Mouse (Mus musculus): Measurements from ENCODE around the gene Gpr162. TPM values are rescaled to one million over a fixed set of nuclear protein-coding genes. Genes with fewer than 3 reads are reported as not detected.

Gene Gpr162
- polyA plus RNA-seq, 1 experiment: 0.01 TPM

DNA sequence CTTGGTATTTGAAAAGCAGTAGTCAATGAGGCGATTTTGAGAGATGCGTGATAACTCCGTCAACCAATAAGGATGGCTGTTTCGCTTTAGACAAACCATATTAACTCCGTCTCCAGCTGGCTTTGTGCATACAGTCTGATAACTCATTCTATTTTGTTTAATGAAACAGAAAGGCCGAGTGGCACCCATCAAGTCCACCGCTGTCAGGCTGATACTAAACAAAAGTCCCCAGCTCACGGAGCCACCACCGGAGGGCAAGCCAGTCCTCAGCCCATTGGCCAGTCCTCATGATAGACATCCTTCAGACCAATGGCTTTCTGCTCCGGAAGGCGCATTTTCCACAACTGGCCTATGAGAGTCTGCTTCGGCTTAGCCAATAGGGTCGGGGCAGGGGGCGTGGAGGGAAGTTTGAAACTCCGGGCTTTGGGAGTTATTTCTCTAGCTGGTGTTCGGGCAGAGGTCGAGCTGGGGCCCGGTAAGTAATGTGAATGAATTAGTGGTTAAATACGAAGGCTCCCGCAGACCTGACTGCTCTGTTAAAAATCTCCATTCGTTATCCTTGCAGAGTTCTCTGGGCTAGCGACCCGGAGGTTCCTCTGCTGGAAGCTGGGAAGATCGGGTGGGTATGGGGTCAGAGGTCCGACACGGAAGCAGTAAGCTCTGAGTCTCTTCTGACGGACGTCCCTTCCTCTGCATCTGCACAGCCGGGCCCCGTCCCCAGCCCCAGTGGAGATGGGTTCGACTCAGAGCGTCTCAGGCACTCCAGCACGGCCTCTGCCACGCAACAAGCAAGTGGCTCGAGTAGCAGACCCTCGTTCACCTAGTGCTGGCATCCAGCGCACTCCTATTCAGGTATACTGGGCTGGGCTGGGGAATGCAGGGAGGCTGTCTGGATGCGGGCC lies 33.7 kb downstream of the Gpr162 start:
- Histone ChIP-seq H3K36me3 (ENCODE audit: control insufficient read depth) (peaks cover 68% of the 10 kb centered on the region), H3K4me1 (ENCODE audit: control insufficient read depth) (peaks cover 49% of the 10 kb centered on the region), H3K27me3 (ENCODE audit: control insufficient read depth) (no peaks in the 10 kb centered on the region), H3K9me3 (ENCODE audit: control insufficient read depth, low read length) (no peaks in the 10 kb centered on the region), H3K4me3 (replicated peaks) (peak overlapping the region; percentile 74)
- no peak for TF ChIP-seq TAL1 (IDR thresholded peaks at IDR 0.05; ENCODE audit: low read length)
- TF ChIP-seq GATA1 (IDR thresholded peaks at IDR 0.05; ENCODE audit: low read length): peak; percentile 63

DNA sequence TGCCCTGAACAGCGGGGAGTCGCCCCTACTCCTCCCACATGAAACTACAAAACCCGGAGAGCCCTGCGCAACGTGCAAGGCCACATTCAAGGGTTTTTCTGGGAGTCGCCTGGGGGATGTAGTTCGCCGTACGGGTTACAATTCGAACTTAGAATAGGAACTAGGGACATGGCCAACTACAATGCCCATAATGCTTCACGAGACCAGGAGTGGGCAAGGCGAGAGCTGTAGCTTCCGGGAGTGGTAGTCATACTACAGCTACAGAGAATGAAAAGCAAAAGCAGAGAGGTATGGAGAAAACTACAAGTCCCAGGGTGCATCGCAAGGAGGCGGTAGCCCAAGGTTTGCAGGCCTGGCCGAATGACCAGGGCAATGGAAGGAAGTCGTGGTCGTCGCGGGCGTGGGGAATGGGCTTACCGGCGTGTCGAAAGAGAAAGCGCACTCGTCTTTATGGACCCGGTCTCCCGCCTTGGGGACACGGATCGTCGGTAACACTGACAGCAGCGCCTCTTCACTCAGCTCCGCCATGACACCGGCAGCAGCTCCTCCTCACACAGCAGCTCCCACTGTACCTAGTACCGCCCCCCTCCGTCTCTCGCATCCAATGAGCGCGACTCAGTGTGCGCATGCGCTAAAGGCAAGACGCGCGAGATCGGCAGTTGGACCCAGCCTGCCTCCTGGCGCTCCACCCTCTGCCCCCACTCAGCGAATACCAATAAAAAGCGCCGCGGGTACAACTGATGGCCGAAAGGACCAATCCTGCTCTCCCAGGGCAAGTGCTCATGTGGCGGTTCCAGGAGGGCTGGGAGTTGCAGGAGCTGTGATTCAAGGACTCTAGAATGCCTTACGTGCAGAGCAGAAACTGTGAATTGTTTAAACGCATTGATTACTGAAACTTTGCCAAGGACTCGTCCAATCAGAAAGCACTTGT lies 34.6 kb downstream of the Gpr162 start, which contains the start of the genes Usp5 and Cdca3:
Gene Usp5, minus strand, starts transcription at position 617 of the 931 bp plus-strand sequence.
Gene Cdca3, plus strand, starts transcription at position 680 of the 931 bp plus-strand sequence.
- H3K4me3 ChIP-seq (replicated peaks): peak within 1 kb of the TSS; percentile 74
- H3K27me3 ChIP-seq (ENCODE audit: control insufficient read depth): no peaks in the 10 kb centered on the region
- no peaks in the 10 kb centered on the region for H3K9me3 ChIP-seq (ENCODE audit: control insufficient read depth, low read length)
- TF ChIP-seq GATA1 (IDR thresholded peaks at IDR 0.05; ENCODE audit: low read length) (no peak), TAL1 (IDR thresholded peaks at IDR 0.05; ENCODE audit: low read length) (no peak)
- H3K36me3 ChIP-seq (ENCODE audit: control insufficient read depth): peaks cover 68% of the 10 kb centered on the region
- peaks cover 44% of the 10 kb centered on the region for H3K4me1 ChIP-seq (ENCODE audit: control insufficient read depth)

GRCm38 (mm10) chr6:124828101-124828592 lies 35.6 kb downstream of the Gpr162 start:
- Histone ChIP-seq H3K4me1 (ENCODE audit: control insufficient read depth) (peaks cover 42% of the 10 kb centered on the region), H3K9me3 (ENCODE audit: control insufficient read depth, low read length) (no peaks in the 10 kb centered on the region), H3K4me3 (replicated peaks) (peak overlapping the region; percentile 74), H3K27me3 (ENCODE audit: control insufficient read depth) (no peaks in the 10 kb centered on the region), H3K36me3 (ENCODE audit: control insufficient read depth) (peaks cover 68% of the 10 kb centered on the region)
- TF ChIP-seq TAL1 (IDR thresholded peaks at IDR 0.05; ENCODE audit: low read length) (no peak), GATA1 (IDR thresholded peaks at IDR 0.05; ENCODE audit: low read length) (peak; percentile 87)

- no peak overlapping the region for H3K4me3 ChIP-seq (replicated peaks)
- peaks cover 98% of the 10 kb centered on the region for H3K36me3 ChIP-seq (ENCODE audit: control insufficient read depth)
- H3K27me3 ChIP-seq (ENCODE audit: control insufficient read depth): no peaks in the 10 kb centered on the region
- no peaks in the 10 kb centered on the region for H3K9me3 ChIP-seq (ENCODE audit: control insufficient read depth, low read length)
- H3K4me1 ChIP-seq (ENCODE audit: control insufficient read depth): peaks cover 2% of the 10 kb centered on the region; the same call in 1 of the 2 replicates
- TF ChIP-seq GATA1 (IDR thresholded peaks at IDR 0.05; ENCODE audit: low read length) (no peak), TAL1 (IDR thresholded peaks at IDR 0.05; ENCODE audit: low read length) (no peak)
These were observed 41.7 kb downstream of the Gpr162 start for GRCm38 (mm10) chr6:124822049-124822448.

- no peaks in the 10 kb centered on the region for H3K9me3 ChIP-seq (ENCODE audit: control insufficient read depth, low read length)
- peaks cover 100% of the 10 kb centered on the region for H3K36me3 ChIP-seq (ENCODE audit: control insufficient read depth)
- H3K27me3 ChIP-seq (ENCODE audit: control insufficient read depth): no peaks in the 10 kb centered on the region
- no peak for TF ChIP-seq GATA1 (IDR thresholded peaks at IDR 0.05; ENCODE audit: low read length)
- no peaks in the 10 kb centered on the region for H3K4me1 ChIP-seq (ENCODE audit: control insufficient read depth)
- no peak overlapping the region for H3K4me3 ChIP-seq (replicated peaks)
These were observed 42.9 kb downstream of the Gpr162 start for GRCm38 (mm10) chr6:124820891-124821290.

DNA sequence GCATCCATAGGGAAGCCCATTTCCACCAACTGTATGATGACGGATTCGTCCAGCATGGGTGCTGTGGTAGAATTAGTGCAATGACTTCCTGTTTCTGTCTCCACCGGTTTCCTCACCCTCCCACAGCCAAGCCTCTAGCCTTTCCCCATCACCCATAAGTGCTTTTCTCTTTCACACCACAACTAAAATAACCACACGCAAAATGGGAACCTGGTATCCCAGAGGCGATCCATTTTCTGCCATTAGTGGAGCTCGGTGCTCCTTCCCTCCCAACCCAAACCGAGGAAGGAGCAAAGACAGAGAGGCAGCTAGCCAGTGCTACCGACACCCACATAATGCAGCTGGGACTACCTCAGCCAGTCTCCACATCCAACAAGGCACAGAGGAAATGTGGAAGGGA lies 45.8 kb downstream of the Gpr162 start:
- H3K36me3 ChIP-seq (ENCODE audit: control insufficient read depth): peaks cover 82% of the 10 kb centered on the region
- no peaks in the 10 kb centered on the region for H3K27me3 ChIP-seq (ENCODE audit: control insufficient read depth)

DNA sequence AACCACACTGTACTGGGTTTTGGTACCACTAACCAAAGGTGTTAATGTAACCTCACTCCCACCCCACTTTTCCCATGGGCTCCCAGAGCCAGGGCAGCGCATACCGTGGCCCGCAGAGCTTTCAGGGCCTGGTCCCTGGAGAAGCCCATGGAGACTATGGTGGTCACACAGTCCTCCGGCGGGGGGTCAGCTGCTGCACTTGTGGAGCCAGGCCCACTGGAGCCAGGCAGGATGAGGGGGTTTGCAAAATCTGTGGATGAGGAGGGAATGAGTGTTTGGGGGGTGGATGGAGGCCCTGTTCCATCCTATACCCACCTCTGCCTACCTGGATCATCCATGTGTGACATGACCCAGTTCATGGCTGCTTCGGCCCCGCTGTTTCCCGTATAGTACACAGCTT lies 46.2 kb downstream of the Gpr162 start:
- TF ChIP-seq GATA1 (IDR thresholded peaks at IDR 0.05; ENCODE audit: low read length) (no peak), TAL1 (IDR thresholded peaks at IDR 0.05; ENCODE audit: low read length) (no peak)
- peaks cover 25% of the 10 kb centered on the region for H3K4me1 ChIP-seq (ENCODE audit: control insufficient read depth)
- no peaks in the 10 kb centered on the region for H3K9me3 ChIP-seq (ENCODE audit: control insufficient read depth, low read length)
- H3K27me3 ChIP-seq (ENCODE audit: control insufficient read depth): no peaks in the 10 kb centered on the region
- no peak overlapping the region for H3K4me3 ChIP-seq (replicated peaks)
- peaks cover 81% of the 10 kb centered on the region for H3K36me3 ChIP-seq (ENCODE audit: control insufficient read depth)

More for the DNA sequence above, 45.8 kb downstream of the Gpr162 start:
- H3K4me1 ChIP-seq (ENCODE audit: control insufficient read depth): peaks cover 21% of the 10 kb centered on the region
- TF ChIP-seq TAL1 (IDR thresholded peaks at IDR 0.05; ENCODE audit: low read length) (no peak), GATA1 (IDR thresholded peaks at IDR 0.05; ENCODE audit: low read length) (no peak)
- no peaks in the 10 kb centered on the region for H3K9me3 ChIP-seq (ENCODE audit: control insufficient read depth, low read length)
- H3K4me3 ChIP-seq (replicated peaks): no peak overlapping the region

DNA sequence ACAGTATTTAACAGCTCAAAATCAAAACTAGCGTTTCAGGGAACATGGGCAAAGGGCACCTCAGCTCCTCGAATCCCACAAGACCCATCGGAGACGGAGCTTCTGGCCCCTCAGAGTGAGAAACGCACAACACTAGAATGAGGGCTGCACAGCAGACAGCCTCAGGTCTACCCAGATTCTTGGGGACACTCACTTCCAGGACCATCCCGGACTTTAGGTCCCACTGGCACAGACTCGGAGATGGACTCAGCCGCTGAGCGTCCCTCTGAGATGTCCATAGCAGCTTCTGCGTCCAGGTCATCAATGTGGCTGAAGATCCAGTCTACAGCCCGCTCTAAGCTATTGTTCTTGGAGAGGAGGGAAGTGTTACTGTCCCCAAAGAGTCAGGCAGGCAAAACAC lies 46.7 kb downstream of the Gpr162 start:
- TF ChIP-seq GATA1 (IDR thresholded peaks at IDR 0.05; ENCODE audit: low read length) (no peak), TAL1 (IDR thresholded peaks at IDR 0.05; ENCODE audit: low read length) (no peak)
- H3K36me3 ChIP-seq (ENCODE audit: control insufficient read depth): peaks cover 81% of the 10 kb centered on the region
- H3K27me3 ChIP-seq (ENCODE audit: control insufficient read depth): no peaks in the 10 kb centered on the region
- H3K9me3 ChIP-seq (ENCODE audit: control insufficient read depth, low read length): no peaks in the 10 kb centered on the region
- H3K4me1 ChIP-seq (ENCODE audit: control insufficient read depth): peaks cover 29% of the 10 kb centered on the region
- no peak overlapping the region for H3K4me3 ChIP-seq (replicated peaks)
